Mouse (Mus musculus) brain, embryonic 14.5 days (tissue): ENCODE measurements at regions not wholly inside any gene's neighbourhood (a gene's known extent, or its start where the extent isn't known, plus 50 kb on each side); places are given as distances from the start of the nearest gene placed in this dataset.

Experiments
- CTCF ChIP-seq: fragments of 200-500 bp; IDR thresholded peaks from 2 replicates; pipeline ENCODE4 v1.5.1; 2012; ENCODE audit warnings: inconsistent platforms, mild to moderate bottlenecking, moderate library complexity, borderline replicate concordance; ENCODE audit not compliant: insufficient read depth, insufficient read length; ENCODE audit errors: extremely low read depth
- POLR2A ChIP-seq: fragments of 200-500 bp; IDR thresholded peaks from 2 replicates; pipeline ENCODE4 v1.6.1; 2012; ENCODE audit warnings: mild to moderate bottlenecking, inconsistent platforms, borderline replicate concordance; ENCODE audit not compliant: poor library complexity, insufficient read depth, insufficient read length, severe bottlenecking; ENCODE audit errors: extremely low read depth

DNA sequence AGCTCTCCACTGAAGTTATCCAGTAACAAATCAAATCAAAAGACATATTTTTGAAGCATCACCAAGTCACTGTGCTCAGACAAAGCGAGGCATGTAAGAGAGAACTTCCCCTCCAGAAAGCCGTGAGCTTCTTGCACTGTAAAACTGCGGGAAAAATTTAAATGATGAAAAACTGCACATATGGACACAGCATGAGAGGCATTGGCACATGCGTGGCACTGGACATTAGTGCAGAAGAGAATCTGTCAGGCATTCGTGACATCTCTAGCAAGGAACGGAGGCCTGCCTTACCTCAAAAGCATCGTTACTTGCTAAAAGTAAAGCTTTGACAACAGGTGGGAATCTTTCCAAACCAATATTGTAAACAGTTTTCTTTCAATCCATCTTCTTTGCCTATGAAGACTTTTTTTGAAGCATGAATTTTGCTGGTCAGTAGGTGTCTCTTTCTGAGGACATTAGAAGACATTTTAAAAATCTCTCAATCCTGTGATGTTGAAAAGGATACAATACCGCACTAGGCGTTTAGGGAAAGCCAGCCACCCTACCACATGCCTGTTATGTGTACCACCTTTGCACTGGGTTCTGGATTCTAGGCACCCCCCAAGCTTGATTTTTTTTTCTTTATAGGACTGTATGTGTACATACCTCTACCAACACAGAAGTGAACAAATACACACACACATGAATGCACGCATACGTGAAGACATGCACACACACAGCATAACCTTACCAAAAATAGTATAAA lies 2380.5 kb upstream of the Gm7489 start:
- TF ChIP-seq CTCF (no peak), POLR2A (no peak)
